Mouse (Mus musculus): ENCODE results near the gene Tmed4.

DNA sequence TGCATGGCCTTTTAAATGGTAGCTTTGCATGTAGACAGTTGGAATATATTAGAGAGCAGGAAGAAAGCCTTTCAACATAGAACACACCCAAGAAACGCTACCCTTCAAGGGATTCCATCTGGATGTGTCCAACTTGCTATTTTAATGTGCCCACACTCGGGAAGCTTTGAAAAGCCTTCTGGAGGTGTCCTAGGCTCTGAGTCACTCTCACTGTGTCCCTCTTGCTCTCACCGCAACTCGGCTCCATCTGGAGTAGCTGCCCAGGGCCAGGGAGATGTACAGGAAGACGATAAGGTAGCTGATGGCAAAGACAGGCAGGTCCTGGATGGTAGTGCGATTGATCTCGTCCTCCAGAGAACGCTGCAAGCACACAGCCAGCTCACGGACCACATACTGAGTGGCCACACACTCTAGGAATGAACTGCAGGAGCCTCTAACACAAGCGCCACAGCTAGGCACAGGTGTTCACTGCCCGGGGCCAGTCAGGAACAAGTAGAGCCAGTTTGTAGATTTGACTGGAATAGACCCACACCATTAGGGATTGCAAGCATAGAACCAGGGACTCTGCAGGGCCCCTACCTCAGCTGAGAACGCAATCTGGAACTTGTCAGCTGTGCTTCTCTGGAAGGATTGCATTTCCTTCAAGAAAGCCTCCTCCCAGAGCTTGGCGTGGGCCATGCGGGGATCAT lies 50.0 kb downstream of the Tmed4 start:
- no peak for TF ChIP-seq POLR2A (IDR thresholded peaks at IDR 0.05; ENCODE audit: extremely low read depth, insufficient read depth, low read length)
- TF ChIP-seq CTCF (IDR thresholded peaks at IDR 0.05; ENCODE audit: low read depth, low read length) = no peak
